Mouse (Mus musculus) intestine, embryonic 14.5 days (tissue): ENCODE measurements at regions not wholly inside any gene's neighbourhood (a gene's known extent, or its start where the extent isn't known, plus 50 kb on each side); places are given as distances from the start of the nearest gene placed in this dataset.

ENCODE experiments used
- ATAC-seq: fragments of 200-750 bp; cut with Nextera tagmentation; replicated peaks from 2 replicates; pipeline ENCODE4 v1.8.0; 2017; ENCODE audit warnings: low read depth, moderate number of reproducible peaks, moderate TSS enrichment, moderate library complexity; ENCODE audit not compliant: low FRiP score, low TSS enrichment
- DNase-seq: peaks from one replicate; pipeline ENCODE4 v3.0.0-alpha.2; 2018; ENCODE audit warnings: low spot score
- H3K27ac ChIP-seq: fragments of 300-500 bp; sonication (generic); 2 replicates; pipeline ENCODE4 v1.5.1; 2014; ENCODE audit warnings: low read depth, mild to moderate bottlenecking, control low read depth
- H3K27me3 ChIP-seq: fragments of 300-500 bp; sonication (generic); replicated peaks from 2 replicates; pipeline ENCODE4 v1.6.1; 2014; ENCODE audit warnings: low read length, control low read depth; ENCODE audit not compliant: control insufficient read depth, insufficient read depth
- H3K36me3 ChIP-seq: fragments of 300-500 bp; sonication (generic); 2 replicates; pipeline ENCODE4 v1.6.1; 2014; ENCODE audit warnings: low read length, control low read depth; ENCODE audit not compliant: control insufficient read depth, insufficient read depth
- H3K4me1 ChIP-seq: fragments of 300-500 bp; sonication (generic); replicated peaks from 2 replicates; pipeline ENCODE4 v1.6.1; 2014; ENCODE audit warnings: low read length, control low read depth, mixed read lengths; ENCODE audit not compliant: control insufficient read depth, insufficient read depth
- H3K4me2 ChIP-seq: fragments of 300-500 bp; sonication (generic); 2 replicates; pipeline ENCODE4 v1.6.1; 2014; ENCODE audit warnings: low read length
- H3K4me3 ChIP-seq: fragments of 300-500 bp; sonication (generic); 2 replicates; pipeline ENCODE4 v1.5.1; 2014; ENCODE audit warnings: low read depth, low read length, control low read depth, mixed read lengths
- H3K9ac ChIP-seq: fragments of 300-500 bp; sonication (generic); 2 replicates; pipeline ENCODE4 v1.6.1; 2014; ENCODE audit warnings: mild to moderate bottlenecking, low read length
- H3K9me3 ChIP-seq: fragments of 300-500 bp; sonication (generic); 2 replicates; pipeline ENCODE4 v1.6.1; 2016; ENCODE audit warnings: low read length, control low read depth; ENCODE audit not compliant: control insufficient read depth
- WGBS: fragments of 180-500 bp; shearing (Covaris S2); extraction: QIAGEN DNeasy Blood & Tissue Kit; methylation state at CpG from one replicate; pipeline ENCODE4 v1.1.7; 2014; 5-methylcytosine and 5-hydroxymethylcytosine counted together

DNA sequence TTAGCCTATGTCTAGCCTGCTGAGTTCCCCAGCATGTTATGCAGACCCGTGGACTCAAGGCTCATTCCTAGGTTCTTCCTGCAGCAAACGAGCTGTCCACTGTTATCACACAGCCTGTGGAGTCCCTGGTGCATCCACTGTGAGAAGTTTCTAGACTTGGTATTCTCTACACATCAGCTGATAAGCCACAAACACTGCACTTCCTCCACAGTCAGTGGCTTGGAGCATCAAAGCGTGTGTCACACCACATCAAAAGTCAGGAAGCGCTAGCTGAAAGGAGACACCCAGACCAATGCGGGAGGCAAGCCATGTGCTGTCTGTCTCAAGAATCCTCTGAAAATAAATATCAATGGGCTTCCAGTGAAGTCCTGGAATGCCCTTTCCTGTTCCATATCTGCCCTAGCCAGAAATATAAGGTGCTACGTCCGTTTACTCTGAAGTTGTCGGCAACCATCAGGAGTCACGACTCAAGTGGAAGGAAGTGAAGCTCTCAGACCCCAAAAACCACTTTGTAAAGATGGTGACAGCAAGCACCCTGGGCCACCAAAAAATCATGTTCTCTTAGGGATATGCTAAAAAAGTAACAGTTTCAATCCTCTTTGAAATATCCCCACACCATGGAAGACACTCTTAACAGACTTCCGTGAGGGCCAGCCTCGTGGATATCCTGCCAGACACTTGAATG lies 227.7 kb downstream of the Adgrl2 start:
- Histone ChIP-seq H3K9me3 (no peaks in the 10 kb centered on the region), H3K4me2 (no peak overlapping the region), H3K9ac (no peak overlapping the region), H3K4me3 (no peak overlapping the region), H3K36me3 (no peaks in the 10 kb centered on the region), H3K4me1 (no peaks in the 10 kb centered on the region), H3K27ac (no peak overlapping the region), H3K27me3 (no peaks in the 10 kb centered on the region)
- 72% methylated on average over 11 of the region's 11 CpGs for WGBS
- no peak for DNase-seq
- no peak for ATAC-seq

DNA sequence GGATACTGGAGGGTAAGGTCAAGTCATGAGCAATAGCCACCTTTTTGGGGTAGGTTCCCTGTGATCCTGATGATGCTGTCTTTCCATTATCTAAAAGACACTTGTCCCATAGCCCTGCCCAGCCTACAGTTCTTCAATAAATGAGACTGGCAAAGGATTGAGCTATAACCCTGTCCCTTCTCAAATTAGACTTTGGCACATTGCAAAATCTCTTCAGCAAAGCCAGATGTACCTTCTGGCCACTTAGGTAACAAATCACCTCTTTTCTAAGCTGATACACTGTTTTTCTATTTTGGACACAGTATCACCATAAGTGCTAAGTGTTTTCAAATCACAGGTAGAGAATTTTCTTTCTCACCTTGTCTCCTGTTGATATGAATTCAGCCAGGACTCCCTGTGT lies 228.8 kb downstream of the Adgrl2 start:
- Histone ChIP-seq H3K4me1 (no peaks in the 10 kb centered on the region), H3K27ac (no peak overlapping the region), H3K27me3 (no peaks in the 10 kb centered on the region), H3K9ac (no peak overlapping the region), H3K4me2 (no peak overlapping the region), H3K36me3 (no peaks in the 10 kb centered on the region), H3K4me3 (no peak overlapping the region), H3K9me3 (no peaks in the 10 kb centered on the region)
- no peak for ATAC-seq
- DNase-seq, result no peak

DNA sequence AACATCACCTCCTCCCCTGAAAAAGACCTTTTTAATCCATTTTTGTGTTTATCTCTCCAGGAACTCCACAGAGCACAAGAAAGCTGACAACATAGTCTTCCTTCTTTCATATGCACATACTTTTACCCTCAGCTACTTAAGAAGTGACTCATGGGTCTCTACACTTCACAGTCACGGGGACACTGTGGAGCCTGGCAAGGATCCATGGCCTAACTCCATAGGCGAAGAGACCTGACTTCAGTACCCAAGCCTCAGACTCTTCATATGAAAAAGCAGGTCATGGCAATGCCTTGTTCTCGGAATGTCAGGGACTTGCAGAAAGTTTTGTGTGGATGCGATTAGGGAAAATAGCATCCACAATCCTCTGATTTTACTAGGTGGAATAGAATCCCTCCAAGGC lies 230.9 kb downstream of the Adgrl2 start:
- Histone ChIP-seq H3K36me3 (no peaks in the 10 kb centered on the region), H3K4me1 (no peaks in the 10 kb centered on the region), H3K27ac (no peak overlapping the region), H3K9me3 (no peaks in the 10 kb centered on the region), H3K9ac (no peak overlapping the region), H3K4me2 (no peak overlapping the region), H3K4me3 (no peak overlapping the region), H3K27me3 (no peaks in the 10 kb centered on the region)
- 84% methylated on average over 4 of the region's 4 CpGs for WGBS
- DNase-seq (no peak), ATAC-seq (no peak)

DNA sequence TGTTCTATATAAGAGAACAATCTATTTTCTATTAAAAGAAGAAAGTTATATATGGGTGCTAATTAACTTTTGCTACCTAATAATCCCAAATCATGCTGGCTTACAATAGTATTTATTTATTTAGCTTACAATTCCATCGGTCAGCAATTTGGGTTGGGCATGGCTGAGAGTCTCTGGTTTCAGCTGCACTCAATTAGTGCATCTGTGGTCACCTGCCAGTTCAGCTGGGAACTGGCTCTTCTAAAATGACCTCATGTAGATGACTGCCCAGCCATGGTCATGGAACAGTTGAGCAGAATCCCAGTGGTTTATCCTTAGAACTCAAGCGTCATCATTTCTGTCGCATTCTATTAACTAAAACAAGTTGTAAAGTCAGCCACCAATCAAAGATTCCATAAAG lies 244.1 kb downstream of the Adgrl2 start:
- Histone ChIP-seq H3K4me3 (no peak overlapping the region), H3K36me3 (no peaks in the 10 kb centered on the region), H3K27ac (no peak overlapping the region), H3K27me3 (no peaks in the 10 kb centered on the region), H3K9ac (no peak overlapping the region), H3K9me3 (peaks cover 5% of the 10 kb centered on the region; the same call in 1 of the 2 replicates), H3K4me2 (no peak overlapping the region), H3K4me1 (no peaks in the 10 kb centered on the region)
- ATAC-seq, result no peak
- WGBS, result 90% methylated on average over 3 of the region's 3 CpGs
- DNase-seq, result no peak

DNA sequence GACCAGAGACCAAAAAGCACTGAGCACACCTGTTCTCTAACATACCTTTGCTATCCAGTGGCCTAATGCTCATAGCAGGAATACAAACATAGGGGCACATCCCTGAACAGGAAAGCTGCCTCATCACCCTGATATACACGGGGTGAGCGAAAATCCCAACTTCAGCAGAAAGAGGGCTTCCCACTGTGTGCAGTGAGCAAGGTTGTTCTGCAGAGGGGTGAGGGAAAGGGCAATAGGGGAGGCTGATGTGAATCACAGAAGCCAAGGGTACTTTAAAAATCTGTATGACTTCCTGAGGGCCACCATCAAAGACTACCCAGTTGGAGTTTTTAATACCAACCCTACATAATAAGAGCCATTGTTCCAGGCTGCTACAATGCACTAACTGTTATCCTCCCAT lies 245.7 kb downstream of the Adgrl2 start:
- no peak overlapping the region for H3K9ac ChIP-seq
- H3K36me3 ChIP-seq, result no peaks in the 10 kb centered on the region
- ATAC-seq, result no peak; the same call in 1 of the 2 replicates
- H3K4me1 ChIP-seq, result no peaks in the 10 kb centered on the region
- no peak overlapping the region for H3K4me2 ChIP-seq
- H3K27ac ChIP-seq, result no peak overlapping the region
- no peak for DNase-seq
- 69% methylated on average over 2 of the region's 2 CpGs for WGBS
- no peaks in the 10 kb centered on the region for H3K27me3 ChIP-seq
- peaks cover 5% of the 10 kb centered on the region; the same call in 1 of the 2 replicates for H3K9me3 ChIP-seq
- H3K4me3 ChIP-seq, result no peak overlapping the region

DNA sequence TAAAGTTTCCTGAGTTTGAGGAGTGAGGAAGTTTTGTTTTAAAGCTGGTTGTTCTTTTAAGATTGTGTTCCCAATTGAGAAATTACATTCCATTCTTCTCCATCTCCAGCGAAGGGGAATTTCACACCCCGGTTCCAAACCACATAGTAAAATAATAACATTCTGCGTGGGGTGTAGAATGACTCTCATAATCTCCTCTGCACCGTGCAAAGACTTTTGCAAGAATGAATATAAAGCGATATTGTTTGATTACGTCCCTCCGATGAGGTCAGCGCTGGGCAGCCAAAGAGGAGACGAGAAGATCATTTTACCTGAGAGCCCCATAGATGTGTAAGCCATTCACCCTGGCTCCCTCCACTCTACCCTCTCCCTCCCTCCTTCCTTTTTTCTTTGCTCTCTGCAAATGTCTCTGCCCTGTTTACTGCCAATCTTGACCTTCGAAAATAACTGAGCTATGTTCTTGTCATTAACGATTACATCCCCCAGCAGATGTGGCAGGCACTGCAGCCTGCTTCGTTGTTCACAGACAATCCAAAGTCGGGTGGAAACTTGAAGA lies 256.1 kb downstream of the Adgrl2 start:
- Histone ChIP-seq H3K27me3 (no peaks in the 10 kb centered on the region), H3K27ac (no peak overlapping the region), H3K4me3 (no peak overlapping the region), H3K4me2 (no peak overlapping the region), H3K9me3 (no peaks in the 10 kb centered on the region), H3K4me1 (peaks cover 16% of the 10 kb centered on the region; the same call in 1 of the 2 replicates), H3K9ac (no peak overlapping the region), H3K36me3 (no peaks in the 10 kb centered on the region)
- ATAC-seq (0 out of 2 replicates have a peak, but pooled peaks have one; percentile 27), DNase-seq (no peak)
- WGBS, result 65% methylated on average over 13 of the region's 13 CpGs

DNA sequence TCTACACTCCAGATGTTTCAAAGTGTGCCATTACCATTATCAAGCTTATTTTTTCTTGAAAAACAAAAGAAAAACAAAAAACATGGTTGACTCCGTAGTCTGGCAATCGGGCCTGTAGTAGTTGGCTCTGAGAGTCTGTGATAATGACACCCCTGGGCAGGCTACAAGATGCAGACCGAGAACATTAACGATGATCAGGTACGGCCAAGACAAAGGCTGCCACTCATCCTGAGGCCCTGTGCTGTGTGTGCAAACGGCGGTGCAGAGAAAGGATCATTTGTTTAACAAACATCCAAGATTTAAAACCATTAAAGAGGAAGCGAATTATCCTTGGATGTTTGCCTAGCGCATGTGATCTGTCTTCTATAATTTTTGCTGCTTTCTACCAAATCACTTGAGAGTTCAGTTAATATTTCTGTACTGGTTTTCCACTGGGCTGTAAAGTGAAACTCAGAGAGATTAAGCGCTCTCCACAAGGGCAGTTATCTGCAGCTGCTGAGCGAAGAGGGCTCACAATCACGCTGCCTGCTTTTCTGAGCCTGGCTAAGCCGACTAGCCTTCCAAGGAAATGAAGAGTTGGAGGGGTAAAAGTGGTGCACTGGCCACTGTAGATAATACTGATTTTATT lies 257.0 kb downstream of the Adgrl2 start:
- peak overlapping the region; percentile 37 for H3K4me2 ChIP-seq
- 14% methylated on average over 13 of the region's 13 CpGs for WGBS
- H3K36me3 ChIP-seq, result no peaks in the 10 kb centered on the region
- H3K27me3 ChIP-seq, result no peaks in the 10 kb centered on the region
- no peaks in the 10 kb centered on the region for H3K9me3 ChIP-seq
- no peak overlapping the region for H3K9ac ChIP-seq
- H3K27ac ChIP-seq, result no peak overlapping the region
- DNase-seq, result no peak
- no peak; the same call in 1 of the 2 replicates for ATAC-seq
- no peak overlapping the region for H3K4me3 ChIP-seq
- peaks cover 16% of the 10 kb centered on the region; the same call in 1 of the 2 replicates for H3K4me1 ChIP-seq

DNA sequence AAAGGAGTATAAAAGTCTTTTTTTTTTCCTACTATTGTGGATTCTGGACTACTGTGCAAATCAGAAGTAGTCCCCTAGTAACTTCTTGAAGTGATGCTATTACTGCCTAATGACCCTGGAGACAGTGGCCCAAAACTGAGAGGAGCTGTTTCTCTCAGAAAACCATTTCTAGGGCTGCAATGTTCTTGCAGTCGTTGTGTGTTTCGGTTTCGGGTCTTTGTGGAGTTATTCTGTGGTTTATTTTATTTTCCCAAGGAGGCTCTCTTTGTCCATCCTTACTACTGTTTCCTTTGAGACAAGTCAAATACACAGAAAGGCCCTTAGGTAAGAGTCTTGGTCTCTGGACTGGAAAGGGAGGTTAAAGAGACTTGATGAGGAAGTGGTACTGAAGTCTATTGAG lies 258.9 kb downstream of the Adgrl2 start:
- Histone ChIP-seq H3K4me2 (no peak overlapping the region), H3K36me3 (no peaks in the 10 kb centered on the region), H3K4me1 (peaks cover 16% of the 10 kb centered on the region; the same call in 1 of the 2 replicates), H3K9ac (no peak overlapping the region), H3K27me3 (no peaks in the 10 kb centered on the region), H3K4me3 (no peak overlapping the region), H3K9me3 (no peaks in the 10 kb centered on the region), H3K27ac (no peak overlapping the region)
- WGBS, result 94% methylated on average over 3 of the region's 3 CpGs
- DNase-seq (no peak), ATAC-seq (no peak)
